Comparison of ENCODE assay signal across 10 mouse cellular contexts in genomic region chr11:34063702-34064485, GRCm38 (mm10). TPM values are rescaled to one million over a fixed set of nuclear protein-coding genes. Genes with fewer than 3 reads are reported as not detected.
A peak's percentile ranks its signal among the peaks of the same experiment; 100 is the strongest.
DNase-seq lines count a peak whose midpoint lies in the region; ATAC-seq and TF ChIP-seq lines count a peak whose summit lies in the region.
"Had no signal": no experiment of that assay in that cellular context is flagged by ENCODE, and none has a peak within 500 bp of the region (broad histone marks: within the 10 kb centered on the region; RNA-seq: fewer than 3 reads in every experiment).

No protein-coding gene starts in this region.

- no peak overlapping the region for H3K9ac ChIP-seq in kidney, embryonic 15.5 days
- H3K9ac ChIP-seq in liver, embryonic 14.5 days (replicated peaks): no peak overlapping the region
- no peak overlapping the region for H3K9ac ChIP-seq in intestine, embryonic 16.5 days (ENCODE audit: low read depth, low read length)

- no peaks in the 10 kb centered on the region for H3K27me3 ChIP-seq in kidney, embryonic 15.5 days
- H3K27me3 ChIP-seq in liver, embryonic 14.5 days (ENCODE audit: control insufficient read depth, insufficient read depth, low read length): no peaks in the 10 kb centered on the region
- H3K27me3 ChIP-seq in intestine, embryonic 16.5 days (replicated peaks; ENCODE audit: control insufficient read depth, insufficient read depth, low read length): no peaks in the 10 kb centered on the region

- H3K36me3 ChIP-seq in kidney, embryonic 15.5 days: no peaks in the 10 kb centered on the region
- H3K36me3 ChIP-seq in liver, embryonic 14.5 days (replicated peaks; ENCODE audit: control insufficient read depth, insufficient read depth, low read depth): no peaks in the 10 kb centered on the region
- no peaks in the 10 kb centered on the region for H3K36me3 ChIP-seq in intestine, embryonic 16.5 days (ENCODE audit: control insufficient read depth, insufficient read depth, low read length)

- no peak overlapping the region for H3K27ac ChIP-seq in kidney, embryonic 15.5 days
- no peak overlapping the region for H3K27ac ChIP-seq in liver, embryonic 14.5 days
- no peak overlapping the region for H3K27ac ChIP-seq in intestine, embryonic 16.5 days (ENCODE audit: low read length)

- TF ChIP-seq EP300 in liver, embryonic 14.5 days (IDR thresholded peaks at IDR 0.05; ENCODE audit: low read depth): 0 out of 2 replicates have a peak, but pooled peaks have one; percentile 20

- no peaks in the 10 kb centered on the region for H3K9me3 ChIP-seq in kidney, embryonic 15.5 days (replicated peaks)
- H3K9me3 ChIP-seq in liver, embryonic 14.5 days (ENCODE audit: control insufficient read depth, low read length): no peaks in the 10 kb centered on the region
- H3K9me3 ChIP-seq in intestine, embryonic 16.5 days (ENCODE audit: control insufficient read depth, low read length): no peaks in the 10 kb centered on the region

- ATAC-seq in kidney, embryonic 15.5 days (replicated peaks; ENCODE audit: low FRiP score): 0 out of 2 replicates have a peak, but pooled peaks have one; percentile 43
- peak; percentile 77; the same call in 1 of the 2 replicates for ATAC-seq in liver, embryonic 14.5 days (ENCODE audit: insufficient read depth)
- ATAC-seq in intestine, embryonic 16.5 days: no peak

- DNase-seq in kidney, adult 18-20 months: no peak
- DNase-seq in brain, adult 2 months (ENCODE audit: low read depth, low spot score): peak; percentile 27
- DNase-seq in liver, embryonic 14.5 days (ENCODE audit: low read depth in 3 of 3, low spot score in 3 of 3): no peak
- peak; percentile 90 for DNase-seq in thymus, postnatal 0 days (ENCODE audit: low spot score)
- no peak for DNase-seq in ovary, postnatal 36 days (ENCODE audit: low spot score)
- no peak for DNase-seq in right cerebral cortex, postnatal 25 days

- no peak overlapping the region for H3K4me2 ChIP-seq in kidney, embryonic 15.5 days
- no peak overlapping the region for H3K4me2 ChIP-seq in liver, embryonic 14.5 days (ENCODE audit: low read depth)
- no peak overlapping the region for H3K4me2 ChIP-seq in intestine, embryonic 16.5 days (ENCODE audit: low read depth, low read length)

- 54% methylated on average over 5 of the region's 5 CpGs for WGBS in kidney, embryonic 15.5 days
- 17% methylated on average over 5 of the region's 5 CpGs for WGBS in liver, embryonic 14.5 days (ENCODE audit: insufficient replicate concordance)
- 62% methylated on average over 5 of the region's 5 CpGs for WGBS in intestine, embryonic 16.5 days

- H3K4me1 ChIP-seq in kidney, embryonic 15.5 days: no peaks in the 10 kb centered on the region
- H3K4me1 ChIP-seq in liver, embryonic 14.5 days (replicated peaks; ENCODE audit: control insufficient read depth in 2 of 2, insufficient read depth in 2 of 2, low read length in 1 of 2): peaks cover 4 to 38% of the 10 kb centered on the region in 2 experiments; a peak in 3 of 4 replicates
- H3K4me1 ChIP-seq in intestine, embryonic 16.5 days (ENCODE audit: control insufficient read depth, insufficient read depth, low read length): no peaks in the 10 kb centered on the region

- H3K4me3 ChIP-seq in kidney, embryonic 15.5 days (replicated peaks): no peak overlapping the region
- H3K4me3 ChIP-seq in liver, embryonic 14.5 days (ENCODE audit: insufficient read depth in 1 of 2, low read depth in 2 of 2, low read length in 2 of 2): no peak overlapping the region
- H3K4me3 ChIP-seq in intestine, embryonic 16.5 days (ENCODE audit: low read length): no peak overlapping the region
- H3K4me3 ChIP-seq: myocyte had no signal

- no peak for TF ChIP-seq CTCF in liver, embryonic 14.5 days (IDR thresholded peaks at IDR 0.05; ENCODE audit: low read depth)

RNA-seq across cellular contexts. Expression of gene Lcp2, which starts 17.2 kb away (rescaled TPM):
- 2.0 and 3.2 TPM in 2 replicates for polyA plus RNA-seq in kidney, embryonic 15.5 days (2015; fragmentation: Nextera tagmentation; extraction: Ambion mirVana)
- 5.4 and 7.1 TPM in 2 replicates for polyA plus RNA-seq in liver, embryonic 14.5 days (2012; rRNA removed)
- polyA plus RNA-seq in liver, embryonic 14.5 days (2014; fragmentation: Nextera tagmentation; extraction: Ambion mirVana): 6.8 and 7.1 TPM in 2 replicates
- 134 and 135 TPM in 2 replicates for polyA plus RNA-seq in thymus, postnatal 0 days (2015; fragmentation: Nextera tagmentation; extraction: Ambion mirVana)
- 3.1 and 4.1 TPM in 2 replicates for polyA plus RNA-seq in intestine, embryonic 16.5 days (2015; fragmentation: Nextera tagmentation; extraction: Ambion mirVana)

RNA-seq across cellular contexts. Expression of gene 4930469K13Rik, which starts 34.5 kb away (rescaled TPM):
- polyA plus RNA-seq in kidney, embryonic 15.5 days (2015; fragmentation: Nextera tagmentation; extraction: Ambion mirVana): 0.48 TPM in 1 of 2 replicates, not detected in the other
- polyA plus RNA-seq in liver, embryonic 14.5 days (2012; rRNA removed): not detected in 2 replicates
- not detected in 2 replicates for polyA plus RNA-seq in liver, embryonic 14.5 days (2014; fragmentation: Nextera tagmentation; extraction: Ambion mirVana)
- polyA plus RNA-seq in thymus, postnatal 0 days (2015; fragmentation: Nextera tagmentation; extraction: Ambion mirVana): 0.35 and 1.0 TPM in 2 replicates
- polyA plus RNA-seq in intestine, embryonic 16.5 days (2015; fragmentation: Nextera tagmentation; extraction: Ambion mirVana): 0.68 TPM in 1 of 2 replicates, not detected in the other
- polyA plus RNA-seq: myocyte; urinary bladder, adult 2 months had no signal

Comparison
In these comparisons a context has a peak if more than half of its experiments do, and no peak if none do; other contexts are left out.
1. DNase-seq: peak in brain, adult 2 months (single experiment) and thymus, postnatal 0 days (single experiment); none in kidney, adult 18-20 months (single experiment), liver, embryonic 14.5 days (0 of 3), ovary, postnatal 36 days (single experiment) and right cerebral cortex, postnatal 25 days (single experiment).
2. RNA of gene Lcp2, which starts 17.2 kb away (polyA plus RNA-seq): 134 to 135 TPM in thymus, postnatal 0 days; 5.4 to 7.1 TPM in liver, embryonic 14.5 days, 3.1 to 4.1 TPM in intestine, embryonic 16.5 days and 2.0 to 3.2 TPM in kidney, embryonic 15.5 days; every median in the first group is over 10 times any median in the second.